Mouse (Mus musculus) cerebellum, postnatal 25 days (tissue): ENCODE measurements around the gene Plpp3.

Source experiments
- DNase-seq, 2 experiments: peaks; one replicate each; pipeline ENCODE4 v3.0.0; 2021; ENCODE audit warnings: mixed read lengths in 2 of 2

Gene Plpp3

GRCm38 (mm10) chr4:105220849-105221248 lies 63.7 kb downstream of the Plpp3 start:
- DNase-seq: no peak

GRCm38 (mm10) chr4:105221256-105221840 lies 64.2 kb downstream of the Plpp3 start:
- no peak for DNase-seq

GRCm38 (mm10) chr4:105223101-105223924 lies 66.2 kb downstream of the Plpp3 start:
- DNase-seq: no peak

GRCm38 (mm10) chr4:105223925-105224300 lies 66.8 kb downstream of the Plpp3 start:
- DNase-seq: no peak

- no peak for DNase-seq
These were observed 68.4 kb downstream of the Plpp3 start for GRCm38 (mm10) chr4:105225512-105225911.

GRCm38 (mm10) chr4:105226351-105226750 lies 69.2 kb downstream of the Plpp3 start:
- DNase-seq: no peak

- DNase-seq: no peak
These were observed 73.0 kb downstream of the Plpp3 start for GRCm38 (mm10) chr4:105230127-105230526.

GRCm38 (mm10) chr4:105240233-105240632 lies 83.1 kb downstream of the Plpp3 start:
- no peak for DNase-seq

GRCm38 (mm10) chr4:105244931-105245330 lies 87.8 kb downstream of the Plpp3 start:
- no peak for DNase-seq

- peak; percentile 23 to 38 for DNase-seq
These were observed 88.4 kb downstream of the Plpp3 start for GRCm38 (mm10) chr4:105245479-105245944.

GRCm38 (mm10) chr4:105246331-105246730 lies 89.2 kb downstream of the Plpp3 start:
- DNase-seq: no peak

- DNase-seq: no peak
These were observed 91.0 kb downstream of the Plpp3 start for GRCm38 (mm10) chr4:105248161-105248560.

- DNase-seq: no peak
These were observed 92.1 kb downstream of the Plpp3 start for GRCm38 (mm10) chr4:105249283-105249682.

GRCm38 (mm10) chr4:105250946-105251345 lies 93.8 kb downstream of the Plpp3 start:
- DNase-seq: no peak

- DNase-seq: no peak
These were observed 94.9 kb downstream of the Plpp3 start for GRCm38 (mm10) chr4:105252044-105252443.

- DNase-seq: no peak
These were observed 95.5 kb downstream of the Plpp3 start for GRCm38 (mm10) chr4:105252571-105253200.

- no peak for DNase-seq
These were observed 96.5 kb downstream of the Plpp3 start for GRCm38 (mm10) chr4:105253453-105254341.

- no peak for DNase-seq
These were observed 97.2 kb downstream of the Plpp3 start for GRCm38 (mm10) chr4:105254365-105254764.

- DNase-seq: no peak
These were observed 98.0 kb downstream of the Plpp3 start for GRCm38 (mm10) chr4:105255185-105255584.

- no peak for DNase-seq
These were observed 100.8 kb downstream of the Plpp3 start for GRCm38 (mm10) chr4:105257667-105258560.

- DNase-seq: no peak
These were observed 103.2 kb downstream of the Plpp3 start for GRCm38 (mm10) chr4:105260385-105260784.
